Mouse (Mus musculus): Measurements from ENCODE around the gene Rnh1. TPM values are rescaled to one million over a fixed set of nuclear protein-coding genes. Genes with fewer than 3 reads are reported as not detected.
A peak's percentile ranks its signal among the peaks of the same experiment; 100 is the strongest.

The Rnh1 gene
- polyA plus RNA-seq, 1 experiment from 2014 or later = 122 TPM

DNA sequence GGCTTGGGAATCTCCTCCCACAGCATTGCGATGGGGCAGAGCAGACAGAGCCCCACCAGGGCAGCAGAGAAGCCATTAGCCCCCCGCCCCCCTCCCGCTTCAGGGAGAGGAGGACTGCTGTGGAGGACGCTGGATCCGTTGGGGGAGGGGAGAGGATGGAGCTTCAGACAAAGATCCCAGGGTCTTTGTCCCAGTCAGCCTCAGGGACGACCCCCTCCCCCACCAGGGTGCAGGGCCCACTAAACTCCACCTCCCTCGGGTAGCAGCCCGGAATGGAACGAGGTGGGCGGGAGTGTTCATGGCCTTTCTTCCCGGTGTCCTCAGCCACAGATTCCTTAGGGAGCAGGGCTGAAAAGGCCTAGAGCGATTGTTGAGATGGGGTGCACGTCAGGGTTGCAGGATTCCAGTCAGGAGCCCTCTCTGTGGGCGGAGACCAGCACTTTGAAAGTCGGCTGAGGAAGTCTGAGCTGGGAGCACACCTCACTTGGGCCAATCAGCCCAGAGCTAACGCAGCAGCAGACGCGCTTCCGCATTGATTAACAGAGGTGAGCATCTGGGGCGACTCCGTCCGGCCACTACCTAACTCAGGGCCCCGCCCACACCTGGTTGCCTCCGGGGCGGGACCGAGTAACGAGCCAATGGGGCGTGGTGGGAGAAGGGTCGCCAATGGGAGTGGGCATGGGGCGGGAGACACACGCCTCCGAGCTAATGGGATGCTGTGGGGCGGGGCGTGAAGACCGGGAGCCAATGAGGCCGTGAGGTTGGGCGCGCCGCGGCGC, 42.6 kb upstream of the Rnh1 start, which contains the start of gene Rassf7:
Gene Rassf7, plus strand, starts transcription at position 760 of the 779 bp plus-strand sequence.
- peak within 1 kb of the TSS; percentile 98 for H3K27ac ChIP-seq
- peak within 1 kb of the TSS; percentile 63 for H3K4me3 ChIP-seq (replicated peaks)
- no peaks in the 10 kb centered on the region for H3K27me3 ChIP-seq
- peak within 1 kb of the TSS; percentile 60 for H3K9ac ChIP-seq
- no peaks in the 10 kb centered on the region for H3K9me3 ChIP-seq (replicated peaks)
- H3K4me2 ChIP-seq = peak within 1 kb of the TSS; percentile 86
- H3K4me1 ChIP-seq = peaks cover 54% of the 10 kb centered on the region
- peak; percentile 94 for ATAC-seq (replicated peaks; ENCODE audit: low FRiP score)
- 1% methylated on average over 41 of the region's 41 CpGs for WGBS
- H3K36me3 ChIP-seq = peaks cover 22% of the 10 kb centered on the region

DNA sequence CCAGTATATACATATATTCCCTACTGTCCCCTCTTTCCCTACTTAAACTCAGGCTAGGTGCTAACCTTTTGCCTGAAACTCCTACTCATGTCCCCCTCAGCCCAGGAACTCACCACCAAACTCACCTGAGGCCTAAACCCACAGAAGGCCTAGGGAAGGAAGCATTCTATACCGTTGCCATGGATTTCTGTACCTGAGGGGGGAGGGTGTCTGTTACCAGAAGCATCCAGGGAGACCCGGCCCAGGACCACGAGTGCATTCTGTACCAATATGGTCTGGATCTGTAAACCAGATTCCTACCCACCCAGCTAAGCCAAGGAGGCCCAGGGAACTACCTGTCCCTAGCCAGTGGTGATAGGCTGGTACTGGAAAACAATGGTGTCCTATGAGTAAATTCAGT, 41.7 kb upstream of the Rnh1 start:
- Histone ChIP-seq H3K4me1 (peaks cover 46% of the 10 kb centered on the region), H3K36me3 (peaks cover 17% of the 10 kb centered on the region), H3K27me3 (no peaks in the 10 kb centered on the region), H3K9ac (peak overlapping the region; percentile 60; the same call in 1 of the 2 replicates), H3K9me3 (replicated peaks) (no peaks in the 10 kb centered on the region), H3K4me2 (peak overlapping the region; percentile 86), H3K27ac (peak overlapping the region; percentile 98), H3K4me3 (replicated peaks) (no peak overlapping the region)
- ATAC-seq (replicated peaks; ENCODE audit: low FRiP score) = no peak
- WGBS = 68% methylated on average over 3 of the region's 3 CpGs

GRCm38 (mm10) chr7:141213605-141214235, 41.1 kb upstream of the Rnh1 start, which contains the start of gene Lmntd2:
Gene Lmntd2 (minus strand): TSS chr7:141214080.
- Histone ChIP-seq H3K27ac (peak within 1 kb of the TSS; percentile 98), H3K27me3 (no peaks in the 10 kb centered on the region), H3K9me3 (replicated peaks) (no peaks in the 10 kb centered on the region), H3K4me1 (peaks cover 46% of the 10 kb centered on the region), H3K4me3 (replicated peaks) (peak within 1 kb of the TSS; percentile 63), H3K9ac (peak within 1 kb of the TSS; percentile 60), H3K4me2 (peak within 1 kb of the TSS; percentile 86), H3K36me3 (peaks cover 11% of the 10 kb centered on the region)
- ATAC-seq (replicated peaks; ENCODE audit: low FRiP score) = no peak
- WGBS = 95% methylated on average over 11 of the region's 11 CpGs

DNA sequence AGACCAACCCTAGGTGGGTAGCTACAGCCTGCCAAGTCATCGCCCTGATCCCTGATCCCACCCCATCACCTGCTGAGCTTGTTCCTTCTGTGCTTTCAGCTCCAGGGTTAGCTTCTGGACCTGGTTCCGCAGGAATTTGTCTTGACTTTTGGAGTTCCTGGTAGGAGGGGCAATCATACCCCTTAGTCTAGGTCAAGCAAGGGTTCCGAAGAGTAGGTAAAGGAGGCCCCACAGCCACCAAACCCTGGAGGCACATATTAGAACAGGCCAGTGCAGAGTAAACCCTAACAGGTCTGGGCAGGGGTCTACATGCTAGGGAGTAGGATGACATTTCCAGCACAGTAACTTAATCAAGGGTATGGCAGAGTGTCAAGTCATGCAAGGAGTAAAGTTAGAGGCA, 40.5 kb upstream of the Rnh1 start:
- H3K9me3 ChIP-seq (replicated peaks) = no peaks in the 10 kb centered on the region
- 83% methylated on average over 3 of the region's 3 CpGs for WGBS
- no peaks in the 10 kb centered on the region for H3K27me3 ChIP-seq
- H3K4me1 ChIP-seq = peaks cover 40% of the 10 kb centered on the region
- no peak for ATAC-seq (replicated peaks; ENCODE audit: low FRiP score)
- no peak overlapping the region for H3K4me3 ChIP-seq (replicated peaks)
- H3K9ac ChIP-seq = no peak overlapping the region
- H3K27ac ChIP-seq = no peak overlapping the region
- no peak overlapping the region for H3K4me2 ChIP-seq
- peaks cover 5% of the 10 kb centered on the region for H3K36me3 ChIP-seq

DNA sequence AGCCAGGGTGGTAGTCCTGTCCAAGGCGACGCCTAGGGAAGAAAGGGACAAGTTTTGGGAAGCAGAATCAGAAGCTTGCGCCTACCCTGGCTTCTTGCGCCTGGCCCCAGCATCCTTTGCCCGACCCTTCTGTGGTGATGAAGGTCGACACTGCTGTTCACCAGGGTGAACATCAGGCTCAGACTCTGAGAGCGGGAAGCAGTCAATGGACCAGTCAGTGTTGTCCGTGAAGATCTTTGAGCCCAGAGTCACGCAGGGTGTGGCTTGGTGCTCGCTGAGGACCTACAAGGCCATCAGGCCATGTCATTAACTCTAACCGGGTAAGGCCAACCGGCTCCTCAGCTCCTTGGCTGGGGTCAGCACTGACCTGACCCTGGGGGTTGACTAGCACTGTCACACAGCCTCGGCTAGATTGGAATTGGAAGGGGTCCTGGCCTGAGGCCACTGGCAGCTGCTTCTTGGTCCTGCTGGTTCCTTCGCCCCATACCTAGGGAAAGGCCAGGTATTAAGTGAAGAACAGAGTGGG, 38.0 kb upstream of the Rnh1 start:
- Histone ChIP-seq H3K9me3 (replicated peaks) (no peaks in the 10 kb centered on the region), H3K27me3 (no peaks in the 10 kb centered on the region), H3K4me2 (no peak overlapping the region), H3K4me1 (peaks cover 17% of the 10 kb centered on the region), H3K27ac (no peak overlapping the region), H3K36me3 (no peaks in the 10 kb centered on the region), H3K4me3 (replicated peaks) (no peak overlapping the region), H3K9ac (no peak overlapping the region)
- ATAC-seq (replicated peaks; ENCODE audit: low FRiP score) = no peak
- 80% methylated on average over 14 of the region's 14 CpGs for WGBS

- H3K9ac ChIP-seq = no peak overlapping the region
- H3K27ac ChIP-seq = no peak overlapping the region
- WGBS = 68% methylated on average over 12 of the region's 12 CpGs
- no peak for ATAC-seq (replicated peaks; ENCODE audit: low FRiP score)
- no peaks in the 10 kb centered on the region for H3K27me3 ChIP-seq
- H3K4me1 ChIP-seq = peaks cover 16% of the 10 kb centered on the region
- H3K4me2 ChIP-seq = no peak overlapping the region
- H3K4me3 ChIP-seq (replicated peaks) = no peak overlapping the region
- H3K36me3 ChIP-seq = no peaks in the 10 kb centered on the region
- no peaks in the 10 kb centered on the region for H3K9me3 ChIP-seq (replicated peaks)
Observed at GRCm38 (mm10) chr7:141210137-141210536, 37.5 kb upstream of the Rnh1 start.

GRCm38 (mm10) chr7:141209526-141209925, 36.9 kb upstream of the Rnh1 start:
- Histone ChIP-seq H3K9ac (no peak overlapping the region), H3K9me3 (replicated peaks) (no peaks in the 10 kb centered on the region), H3K4me3 (replicated peaks) (no peak overlapping the region), H3K36me3 (no peaks in the 10 kb centered on the region), H3K27me3 (no peaks in the 10 kb centered on the region), H3K4me1 (peaks cover 10% of the 10 kb centered on the region), H3K27ac (no peak overlapping the region), H3K4me2 (no peak overlapping the region)
- 83% methylated on average over 3 of the region's 3 CpGs for WGBS
- no peak; the same call in 1 of the 2 replicates for ATAC-seq (replicated peaks; ENCODE audit: low FRiP score)

- Histone ChIP-seq H3K9ac (no peak overlapping the region), H3K4me2 (no peak overlapping the region), H3K27me3 (no peaks in the 10 kb centered on the region), H3K9me3 (replicated peaks) (no peaks in the 10 kb centered on the region), H3K36me3 (no peaks in the 10 kb centered on the region), H3K4me1 (no peaks in the 10 kb centered on the region), H3K27ac (no peak overlapping the region), H3K4me3 (replicated peaks) (no peak overlapping the region)
- ATAC-seq (replicated peaks; ENCODE audit: low FRiP score) = no peak
- WGBS = 90% methylated on average over 18 of the region's 18 CpGs
Observed at GRCm38 (mm10) chr7:141206182-141206937, 33.7 kb upstream of the Rnh1 start.

- no peaks in the 10 kb centered on the region for H3K27me3 ChIP-seq
- no peaks in the 10 kb centered on the region for H3K36me3 ChIP-seq
- WGBS = 88% methylated on average over 5 of the region's 5 CpGs
- no peaks in the 10 kb centered on the region for H3K4me1 ChIP-seq
- H3K27ac ChIP-seq = no peak overlapping the region
- no peak for ATAC-seq (replicated peaks; ENCODE audit: low FRiP score)
- no peak overlapping the region for H3K9ac ChIP-seq
- H3K9me3 ChIP-seq (replicated peaks) = no peaks in the 10 kb centered on the region
- H3K4me3 ChIP-seq (replicated peaks) = no peak overlapping the region
- H3K4me2 ChIP-seq = no peak overlapping the region
Observed at GRCm38 (mm10) chr7:141205504-141205903, 32.8 kb upstream of the Rnh1 start.

- Histone ChIP-seq H3K4me1 (no peaks in the 10 kb centered on the region), H3K27me3 (no peaks in the 10 kb centered on the region), H3K9me3 (replicated peaks) (no peaks in the 10 kb centered on the region), H3K36me3 (no peaks in the 10 kb centered on the region), H3K9ac (no peak overlapping the region), H3K4me3 (replicated peaks) (no peak overlapping the region), H3K4me2 (no peak overlapping the region), H3K27ac (no peak overlapping the region)
- no peak for ATAC-seq (replicated peaks; ENCODE audit: low FRiP score)
- 82% methylated on average over 3 of the region's 3 CpGs for WGBS
Observed at GRCm38 (mm10) chr7:141204546-141204945, 31.9 kb upstream of the Rnh1 start.

DNA sequence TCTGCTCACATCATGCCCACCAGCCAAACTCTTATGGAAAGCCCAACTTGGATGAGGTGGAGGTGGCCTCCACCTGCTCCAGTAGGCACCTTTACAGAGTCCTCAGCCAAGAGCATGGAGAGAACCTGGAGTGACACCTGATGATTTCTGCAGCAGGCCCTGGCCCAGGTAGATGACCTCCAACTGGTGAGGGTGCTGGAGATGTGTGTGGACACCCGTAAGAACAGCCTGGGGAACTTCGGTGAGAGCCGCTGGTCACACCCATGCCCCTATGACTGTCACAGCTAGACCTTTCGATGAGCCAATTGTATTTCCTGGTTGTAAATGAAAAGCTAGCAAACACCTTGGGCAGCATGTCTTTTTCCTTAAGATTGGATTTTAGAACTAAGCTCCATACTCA, 25.5 kb upstream of the Rnh1 start:
- no peak for ATAC-seq (replicated peaks; ENCODE audit: low FRiP score)
- H3K9ac ChIP-seq = no peak overlapping the region
- no peaks in the 10 kb centered on the region for H3K9me3 ChIP-seq (replicated peaks)
- peaks cover 4% of the 10 kb centered on the region; the same call in 1 of the 2 replicates for H3K36me3 ChIP-seq
- WGBS = 97% methylated on average over 4 of the region's 4 CpGs
- H3K4me1 ChIP-seq = peaks cover 14% of the 10 kb centered on the region
- H3K27me3 ChIP-seq = no peaks in the 10 kb centered on the region
- H3K4me3 ChIP-seq (replicated peaks) = no peak overlapping the region
- no peak overlapping the region for H3K4me2 ChIP-seq
- H3K27ac ChIP-seq = no peak overlapping the region

Data from kidney, embryonic 15.5 days (tissue).